In the genomic region with DNA sequence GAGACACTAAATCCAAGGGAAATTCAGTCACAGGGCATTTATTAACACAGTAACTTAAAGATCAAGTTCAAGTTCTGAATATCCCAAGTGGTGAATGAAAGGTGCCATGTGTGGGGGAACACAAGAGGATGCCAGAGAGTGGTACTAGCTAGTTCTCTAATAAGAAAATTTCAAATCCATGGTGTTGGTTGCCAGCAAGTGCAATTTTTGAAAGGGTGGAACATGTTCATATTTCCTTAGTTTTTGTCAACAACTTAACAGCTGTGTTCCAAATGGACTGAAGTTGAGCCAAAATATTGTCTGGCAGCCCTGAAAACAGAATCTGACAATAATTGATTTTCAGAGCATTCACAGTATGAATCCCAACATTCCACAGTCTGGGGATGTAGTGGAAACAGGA, we compare ENCODE assay signal across 24 mouse cellular contexts.
DNase-seq lines count a peak whose midpoint lies in the region; ATAC-seq and TF ChIP-seq lines count a peak whose summit lies in the region.
"Had no signal": no experiment of that assay in that cellular context is flagged by ENCODE, and none has a peak within 500 bp of the region (broad histone marks: within the 10 kb centered on the region; RNA-seq: fewer than 3 reads in every experiment).

No protein-coding gene starts in this region.

- TF ChIP-seq CTCF in forebrain, postnatal 0 days (IDR thresholded peaks at IDR 0.05; ENCODE audit: low read depth) = no peak

- H3K4me3 ChIP-seq in forebrain, postnatal 0 days (ENCODE audit: low read depth, low read length) = no peak overlapping the region
- H3K4me3 ChIP-seq in forebrain, embryonic 11.5 days (ENCODE audit: low read depth, low read length) = no peak overlapping the region
- no peak overlapping the region for H3K4me3 ChIP-seq in limb, embryonic 13.5 days
- no peak overlapping the region for H3K4me3 ChIP-seq in limb, embryonic 10.5 days
- H3K4me3 ChIP-seq: embryonic facial prominence, embryonic 13.5 days; hindbrain, embryonic 10.5 days; limb, embryonic 12.5 days; liver, embryonic 13.5 days; lung, embryonic 15.5 days; megakaryocyte, embryonic 14.5 days; midbrain, embryonic 13.5 days had no signal

- ATAC-seq in forebrain, postnatal 0 days = no peak
- ATAC-seq in forebrain, embryonic 11.5 days (replicated peaks; ENCODE audit: low FRiP score) = no peak
- peak; percentile 40; the same call in 1 of the 2 replicates for ATAC-seq in limb, embryonic 13.5 days (ENCODE audit: low FRiP score, low read depth)
- ATAC-seq: CD4-positive, CD25-positive, alpha-beta regulatory T cell, adult 4 months; forebrain, embryonic 16.5 days; midbrain, embryonic 13.5 days had no signal

- H3K9ac ChIP-seq in forebrain, postnatal 0 days = no peak overlapping the region
- H3K9ac ChIP-seq in forebrain, embryonic 11.5 days (ENCODE audit: low read length) = no peak overlapping the region
- H3K9ac ChIP-seq in limb, embryonic 13.5 days = no peak overlapping the region
- H3K9ac ChIP-seq: embryonic facial prominence, embryonic 13.5 days; limb, embryonic 12.5 days; liver, embryonic 13.5 days; lung, embryonic 15.5 days; midbrain, embryonic 13.5 days had no signal

- no peak overlapping the region for H3K4me2 ChIP-seq in forebrain, postnatal 0 days (ENCODE audit: low read depth)
- H3K4me2 ChIP-seq in forebrain, embryonic 11.5 days (ENCODE audit: low read depth, low read length, severe bottlenecking) = no peak overlapping the region
- no peak overlapping the region for H3K4me2 ChIP-seq in limb, embryonic 13.5 days (replicated peaks)
- H3K4me2 ChIP-seq: embryonic facial prominence, embryonic 13.5 days; heart, embryonic 11.5 days; limb, embryonic 12.5 days; liver, embryonic 13.5 days; lung, embryonic 15.5 days; midbrain, embryonic 13.5 days had no signal

- no peaks in the 10 kb centered on the region for H3K27me3 ChIP-seq in forebrain, postnatal 0 days (ENCODE audit: insufficient read depth, low read length)
- no peaks in the 10 kb centered on the region for H3K27me3 ChIP-seq in forebrain, embryonic 11.5 days (ENCODE audit: control insufficient read depth, insufficient read depth, low read length)
- no peaks in the 10 kb centered on the region for H3K27me3 ChIP-seq in limb, embryonic 13.5 days
- H3K27me3 ChIP-seq in limb, embryonic 10.5 days (ENCODE audit: low read depth, poor library complexity, severe bottlenecking) = no peaks in the 10 kb centered on the region
- H3K27me3 ChIP-seq: embryonic facial prominence, embryonic 13.5 days; limb, embryonic 12.5 days; liver, embryonic 13.5 days; lung, embryonic 15.5 days; megakaryocyte, embryonic 14.5 days; midbrain, embryonic 13.5 days had no signal

- H3K4me1 ChIP-seq in forebrain, postnatal 0 days (ENCODE audit: insufficient read depth) = no peaks in the 10 kb centered on the region
- H3K4me1 ChIP-seq in forebrain, embryonic 11.5 days (replicated peaks; ENCODE audit: control insufficient read depth, insufficient read depth, low read length) = no peaks in the 10 kb centered on the region
- no peaks in the 10 kb centered on the region for H3K4me1 ChIP-seq in limb, embryonic 13.5 days
- no peaks in the 10 kb centered on the region for H3K4me1 ChIP-seq in limb, embryonic 10.5 days
- H3K4me1 ChIP-seq: embryonic facial prominence, embryonic 13.5 days; limb, embryonic 12.5 days; liver, embryonic 13.5 days; lung, embryonic 15.5 days; megakaryocyte, embryonic 14.5 days; midbrain, embryonic 13.5 days had no signal

- H3K36me3 ChIP-seq in forebrain, postnatal 0 days (ENCODE audit: insufficient read depth) = no peaks in the 10 kb centered on the region
- H3K36me3 ChIP-seq in forebrain, embryonic 11.5 days (ENCODE audit: control insufficient read depth, insufficient read depth, low read length) = no peaks in the 10 kb centered on the region
- no peaks in the 10 kb centered on the region for H3K36me3 ChIP-seq in limb, embryonic 13.5 days
- H3K36me3 ChIP-seq in limb, embryonic 10.5 days = no peaks in the 10 kb centered on the region
- H3K36me3 ChIP-seq: embryonic facial prominence, embryonic 13.5 days; hindbrain, embryonic 10.5 days; limb, embryonic 12.5 days; liver, embryonic 13.5 days; lung, embryonic 15.5 days; midbrain, embryonic 13.5 days had no signal

- H3K27ac ChIP-seq in forebrain, postnatal 0 days (ENCODE audit: low read depth, low read length) = no peak overlapping the region
- H3K27ac ChIP-seq in forebrain, embryonic 11.5 days (ENCODE audit: low read depth, low read length) = no peak overlapping the region
- H3K27ac ChIP-seq in limb, embryonic 13.5 days = no peak overlapping the region
- no peak overlapping the region for H3K27ac ChIP-seq in limb, embryonic 10.5 days
- H3K27ac ChIP-seq: embryonic facial prominence, embryonic 13.5 days; hindbrain, embryonic 10.5 days; kidney, postnatal 0 days; limb, embryonic 12.5 days; liver, embryonic 13.5 days; lung, embryonic 15.5 days; midbrain, embryonic 13.5 days; stomach, postnatal 0 days had no signal

- no peaks in the 10 kb centered on the region for H3K9me3 ChIP-seq in forebrain, postnatal 0 days (ENCODE audit: low read length)
- no peaks in the 10 kb centered on the region for H3K9me3 ChIP-seq in forebrain, embryonic 11.5 days (ENCODE audit: control insufficient read depth, low read length)
- H3K9me3 ChIP-seq in limb, embryonic 13.5 days = no peaks in the 10 kb centered on the region
- H3K9me3 ChIP-seq in limb, embryonic 10.5 days (replicated peaks) = no peaks in the 10 kb centered on the region
- H3K9me3 ChIP-seq: embryonic facial prominence, embryonic 13.5 days; hindbrain, embryonic 10.5 days; limb, embryonic 12.5 days; liver, embryonic 13.5 days; lung, embryonic 15.5 days; megakaryocyte, embryonic 14.5 days; midbrain, embryonic 13.5 days had no signal

- peak; percentile 17 for DNase-seq in forebrain, postnatal 0 days
- no peak for DNase-seq in forebrain, embryonic 11.5 days (ENCODE audit: low spot score)
- no peak for DNase-seq in limb, embryonic 10.5 days (ENCODE audit: low spot score)
- peak; percentile 20 to 34 for DNase-seq in layer of hippocampus, adult 8-10 months (ENCODE audit: low spot score in 2 of 2)
- peak; percentile 40 for DNase-seq in lung, postnatal 25 days (ENCODE audit: low spot score)
- DNase-seq in adrenal gland, adult (ENCODE audit: inconsistent age in 2 of 2, low spot score in 1 of 2) = no peak
- DNase-seq in heart, adult 11 months = no peak
- DNase-seq: cerebellum, adult 18-20 months; cerebellum, postnatal 25 days; kidney, adult 18-20 months; liver, embryonic 13.5 days; thymus, adult 2 months had no signal

Comparison
In these comparisons a context has a peak if more than half of its experiments do, and no peak if none do; other contexts are left out.
1. DNase-seq: peak in forebrain, postnatal 0 days (single experiment), layer of hippocampus, adult 8-10 months (2 of 2) and lung, postnatal 25 days (single experiment); none in forebrain, embryonic 11.5 days (single experiment), limb, embryonic 10.5 days (single experiment), adrenal gland, adult (0 of 2) and heart, adult 11 months (single experiment).